Mouse (Mus musculus) embryonic facial prominence, embryonic 14.5 days (tissue): ENCODE results near the gene Rcor3. TPM values are rescaled to one million over a fixed set of nuclear protein-coding genes. Genes with fewer than 3 reads are reported as not detected.

Source experiments
- ATAC-seq: fragments of 200-750 bp; cut with Nextera tagmentation; 2 replicates; pipeline ENCODE4 v1.8.0; 2017; ENCODE audit warnings: low read depth, moderate number of reproducible peaks, moderate TSS enrichment
- DNase-seq: peaks from one replicate; pipeline ENCODE4 v3.0.0-alpha.2; 2015; ENCODE audit warnings: low spot score
- H3K27ac ChIP-seq: fragments of 300-500 bp; sonication (generic); replicated peaks from 2 replicates; pipeline ENCODE4 v1.5.1; 2014; ENCODE audit warnings: low read depth, mild to moderate bottlenecking, low read length, moderate library complexity
- H3K27me3 ChIP-seq: fragments of 300-500 bp; sonication (generic); replicated peaks from 2 replicates; pipeline ENCODE4 v1.6.1; 2014; ENCODE audit warnings: low read length; ENCODE audit not compliant: control insufficient read depth, insufficient read depth
- H3K36me3 ChIP-seq: fragments of 300-500 bp; sonication (generic); 2 replicates; pipeline ENCODE4 v1.6.1; 2014; ENCODE audit warnings: low read length, mixed read lengths; ENCODE audit not compliant: control insufficient read depth, insufficient read depth
- H3K4me1 ChIP-seq: fragments of 300-500 bp; sonication (generic); 2 replicates; pipeline ENCODE4 v1.6.1; 2014; ENCODE audit warnings: antibody characterized with exemption, low read length; ENCODE audit not compliant: control insufficient read depth, insufficient read depth
- H3K4me2 ChIP-seq: fragments of 300-500 bp; sonication (generic); 2 replicates; pipeline ENCODE4 v1.6.1; 2014; ENCODE audit warnings: low read depth, mild to moderate bottlenecking, low read length, moderate library complexity, mixed read lengths
- H3K4me3 ChIP-seq: fragments of 300-500 bp; sonication (generic); 2 replicates; pipeline ENCODE4 v1.5.1; 2014; ENCODE audit warnings: low read depth, mild to moderate bottlenecking, low read length
- H3K9ac ChIP-seq: fragments of 300-500 bp; sonication (generic); 2 replicates; pipeline ENCODE4 v1.6.1; 2014; ENCODE audit warnings: low read depth, mild to moderate bottlenecking, low read length, moderate library complexity, mixed read lengths
- H3K9me3 ChIP-seq: fragments of 300-500 bp; sonication (generic); 2 replicates; pipeline ENCODE4 v1.6.1; 2016; ENCODE audit warnings: low read length; ENCODE audit not compliant: control insufficient read depth
- WGBS: fragments of 180-500 bp; shearing (Covaris S2); extraction: QIAGEN DNeasy Blood & Tissue Kit; methylation state at CpG from one replicate; pipeline ENCODE4 v1.1.7; 2014; 5-methylcytosine and 5-hydroxymethylcytosine counted together
- polyA plus RNA-seq: library from polyadenylated mRNA; unstranded; fragments of >200 nt; fragmentation: Nextera tagmentation; extraction: Ambion mirVana; gene quantifications from 2 replicates; pipeline ENCODE4 v1.2.1, GENCODE M21; 2014

The Rcor3 gene
- polyA plus RNA-seq, 1 experiment from 2014 or later, result 32.6 TPM

DNA sequence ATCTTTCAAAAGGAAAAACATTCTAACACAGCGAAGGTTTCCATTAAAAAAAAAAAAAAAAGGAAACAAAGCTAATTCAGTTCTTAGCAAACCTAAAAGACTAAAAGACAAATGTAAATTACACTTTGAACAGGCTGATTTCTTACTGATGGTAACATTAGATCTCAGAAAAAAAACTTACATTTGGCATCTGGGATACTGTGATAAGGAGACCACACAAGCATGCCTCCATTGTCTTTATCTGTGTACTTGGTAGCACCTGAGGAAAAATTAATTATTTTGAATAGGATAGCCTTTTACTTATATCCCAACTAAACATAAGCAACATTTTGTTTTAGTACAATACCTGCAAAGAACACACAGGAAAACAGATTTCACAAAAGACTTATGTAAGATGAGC, 7.7 kb downstream of the Rcor3 start:
- 97% methylated on average over 1 of the region's 1 CpGs for WGBS
- Histone ChIP-seq H3K27me3 (no peaks in the 10 kb centered on the region), H3K4me1 (no peaks in the 10 kb centered on the region), H3K27ac (no peak overlapping the region), H3K4me3 (no peak overlapping the region), H3K4me2 (no peak overlapping the region), H3K9me3 (no peaks in the 10 kb centered on the region), H3K36me3 (peaks cover 35% of the 10 kb centered on the region), H3K9ac (no peak overlapping the region)
- DNase-seq, result no peak
- no peak for ATAC-seq

GRCm38 (mm10) chr1:192128343-192128742, 9.5 kb downstream of the Rcor3 start:
- Histone ChIP-seq H3K4me3 (no peak overlapping the region), H3K4me1 (no peaks in the 10 kb centered on the region), H3K9ac (no peak overlapping the region), H3K4me2 (no peak overlapping the region), H3K27ac (no peak overlapping the region), H3K27me3 (no peaks in the 10 kb centered on the region), H3K9me3 (no peaks in the 10 kb centered on the region), H3K36me3 (peaks cover 49% of the 10 kb centered on the region)
- ATAC-seq (no peak), DNase-seq (no peak)
- WGBS, result 87% methylated on average over 8 of the region's 8 CpGs

DNA sequence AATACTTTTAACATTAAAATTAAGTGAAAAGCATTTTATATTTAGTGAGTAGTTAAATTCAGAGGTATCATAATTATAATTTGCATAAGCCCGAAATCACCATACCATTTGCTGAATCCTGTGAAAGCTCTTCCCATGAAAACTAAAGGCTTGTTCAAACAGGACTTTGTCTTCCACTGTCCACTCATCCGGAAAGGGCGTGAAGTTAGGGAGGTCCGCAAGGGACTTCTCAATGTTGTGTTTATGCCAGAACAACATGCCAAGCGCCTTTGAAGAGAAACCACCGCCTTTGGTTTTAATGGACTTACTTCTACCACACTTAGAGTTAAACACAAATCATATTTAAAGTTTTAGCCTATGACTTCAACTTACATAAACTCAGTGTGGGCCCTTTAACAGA, 12.1 kb downstream of the Rcor3 start:
- 92% methylated on average over 6 of the region's 6 CpGs for WGBS

DNA sequence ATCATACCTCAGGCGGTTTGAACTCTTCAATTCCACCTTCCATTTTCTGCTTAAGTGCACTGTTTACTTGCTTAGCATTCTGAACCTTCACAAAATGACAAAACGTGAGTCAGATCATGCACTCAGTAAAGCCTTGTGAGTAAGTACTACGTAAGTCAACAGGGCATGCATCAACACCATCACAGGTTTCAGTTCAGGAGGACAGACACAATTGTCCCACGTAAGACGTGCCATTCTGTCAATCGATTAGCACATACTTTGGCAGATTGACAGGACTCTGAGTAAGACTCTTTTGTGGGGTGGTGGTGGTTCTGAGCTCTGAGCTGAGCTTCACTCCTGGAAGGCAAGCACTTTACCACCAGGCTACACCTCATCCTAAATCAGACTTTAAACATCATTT, 21.6 kb downstream of the Rcor3 start:
- Histone ChIP-seq H3K9ac (no peak overlapping the region), H3K4me2 (no peak overlapping the region), H3K4me3 (no peak overlapping the region), H3K4me1 (no peaks in the 10 kb centered on the region), H3K27ac (no peak overlapping the region), H3K36me3 (peaks cover 73% of the 10 kb centered on the region), H3K27me3 (no peaks in the 10 kb centered on the region), H3K9me3 (no peaks in the 10 kb centered on the region)
- ATAC-seq (no peak), DNase-seq (no peak)
- WGBS, result 94% methylated on average over 6 of the region's 6 CpGs

More for the DNA sequence above, 12.1 kb downstream of the Rcor3 start:
- H3K4me1 ChIP-seq, result no peaks in the 10 kb centered on the region
- peaks cover 65% of the 10 kb centered on the region for H3K36me3 ChIP-seq
- no peaks in the 10 kb centered on the region for H3K9me3 ChIP-seq
- H3K27ac ChIP-seq, result no peak overlapping the region
- H3K4me2 ChIP-seq, result no peak overlapping the region
- no peak for DNase-seq
- no peaks in the 10 kb centered on the region for H3K27me3 ChIP-seq
- H3K9ac ChIP-seq, result no peak overlapping the region
- H3K4me3 ChIP-seq, result no peak overlapping the region
- no peak for ATAC-seq

- 83% methylated on average over 1 of the region's 1 CpGs for WGBS
Measured at GRCm38 (mm10) chr1:192115378-192115777, 22.5 kb downstream of the Rcor3 start.

DNA sequence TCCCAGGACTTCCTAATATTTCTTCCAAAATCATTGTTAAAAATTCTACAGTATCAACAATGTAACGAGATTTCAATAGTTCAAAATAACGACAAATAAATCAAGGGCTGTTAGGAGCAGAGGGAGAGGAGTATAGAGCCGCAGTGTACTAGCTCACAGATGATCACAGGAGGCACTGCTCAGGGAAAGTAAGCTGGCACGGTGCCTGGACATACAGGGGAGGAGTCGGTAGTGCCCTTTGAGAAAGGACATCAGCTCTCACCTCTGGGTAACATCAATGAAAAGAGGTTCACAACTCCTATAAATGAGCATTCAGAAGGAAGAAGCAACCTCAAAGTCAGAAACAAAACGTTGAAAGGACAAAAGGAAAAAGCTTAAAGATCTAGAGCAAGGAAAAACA, 28.7 kb downstream of the Rcor3 start:
- Histone ChIP-seq H3K27me3 (no peaks in the 10 kb centered on the region), H3K4me2 (no peak overlapping the region), H3K4me3 (no peak overlapping the region), H3K9me3 (no peaks in the 10 kb centered on the region), H3K4me1 (no peaks in the 10 kb centered on the region), H3K9ac (no peak overlapping the region), H3K36me3 (peaks cover 72% of the 10 kb centered on the region), H3K27ac (no peak overlapping the region)
- ATAC-seq, result no peak
- no peak for DNase-seq
- WGBS, result 80% methylated on average over 6 of the region's 6 CpGs

More at GRCm38 (mm10) chr1:192115378-192115777, 22.5 kb downstream of the Rcor3 start:
- Histone ChIP-seq H3K4me3 (no peak overlapping the region), H3K9me3 (no peaks in the 10 kb centered on the region), H3K27me3 (no peaks in the 10 kb centered on the region), H3K9ac (no peak overlapping the region), H3K4me2 (no peak overlapping the region), H3K27ac (no peak overlapping the region), H3K36me3 (peaks cover 73% of the 10 kb centered on the region), H3K4me1 (no peaks in the 10 kb centered on the region)
- DNase-seq (no peak), ATAC-seq (no peak)

- ATAC-seq, result peak; percentile 76; the same call in 1 of the 2 replicates
- peaks cover 65% of the 10 kb centered on the region for H3K36me3 ChIP-seq
- 15% methylated on average over 2 of the region's 2 CpGs for WGBS
- H3K4me1 ChIP-seq, result no peaks in the 10 kb centered on the region
- no peaks in the 10 kb centered on the region for H3K27me3 ChIP-seq
- H3K4me3 ChIP-seq, result no peak overlapping the region
- H3K9ac ChIP-seq, result no peak overlapping the region
- H3K27ac ChIP-seq, result no peak overlapping the region
- H3K9me3 ChIP-seq, result no peaks in the 10 kb centered on the region
- peak; percentile 48 for DNase-seq
- H3K4me2 ChIP-seq, result no peak overlapping the region
Measured at GRCm38 (mm10) chr1:192107352-192107751, 30.5 kb downstream of the Rcor3 start.

DNA sequence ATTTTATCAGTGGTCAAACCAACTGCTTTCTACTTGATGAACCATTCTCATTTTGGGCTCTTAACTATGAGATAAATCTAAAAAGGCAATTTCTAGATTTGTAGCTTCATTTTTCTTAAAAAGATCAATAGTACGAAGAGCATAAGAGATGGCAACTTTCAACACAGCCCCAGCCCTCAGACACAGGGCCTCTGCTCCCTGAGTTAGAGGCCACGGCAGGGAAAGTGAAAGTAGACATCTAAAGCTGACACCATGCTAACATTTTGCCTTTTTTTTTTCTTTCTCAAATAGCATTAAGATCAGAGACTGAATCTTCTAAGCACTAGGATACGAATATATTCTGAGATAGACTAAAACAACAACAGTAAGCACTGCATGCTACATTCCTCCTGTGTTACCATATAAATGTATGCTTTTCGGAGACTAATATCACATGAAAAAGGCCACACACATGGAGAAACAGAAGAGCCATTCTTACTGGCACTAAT, 31.9 kb downstream of the Rcor3 start:
- WGBS, result 88% methylated on average over 4 of the region's 4 CpGs
- H3K4me1 ChIP-seq, result no peaks in the 10 kb centered on the region
- no peak overlapping the region for H3K4me2 ChIP-seq
- no peaks in the 10 kb centered on the region for H3K9me3 ChIP-seq
- no peaks in the 10 kb centered on the region for H3K27me3 ChIP-seq
- ATAC-seq (no peak), DNase-seq (no peak)
- no peak overlapping the region for H3K4me3 ChIP-seq
- H3K36me3 ChIP-seq, result peaks cover 65% of the 10 kb centered on the region
- H3K9ac ChIP-seq, result no peak overlapping the region
- no peak overlapping the region for H3K27ac ChIP-seq

- H3K27me3 ChIP-seq, result no peaks in the 10 kb centered on the region
- no peak overlapping the region for H3K4me2 ChIP-seq
- WGBS, result 96% methylated on average over 9 of the region's 9 CpGs
- ATAC-seq (no peak), DNase-seq (no peak)
- no peaks in the 10 kb centered on the region for H3K4me1 ChIP-seq
- no peak overlapping the region for H3K9ac ChIP-seq
- H3K36me3 ChIP-seq, result peaks cover 56% of the 10 kb centered on the region
- H3K9me3 ChIP-seq, result no peaks in the 10 kb centered on the region
- H3K4me3 ChIP-seq, result no peak overlapping the region
- H3K27ac ChIP-seq, result no peak overlapping the region
Measured at GRCm38 (mm10) chr1:192104021-192104420, 33.8 kb downstream of the Rcor3 start.
